Mouse (Mus musculus) heart, embryonic 12.5 days (tissue): ENCODE results near the gene Eif4g1. TPM values are rescaled to one million over a fixed set of nuclear protein-coding genes. Genes with fewer than 3 reads are reported as not detected.

Experiments used
- ATAC-seq: fragments of 200-750 bp; cut with Nextera tagmentation; 2 replicates; pipeline ENCODE4 v1.8.0; 2017; ENCODE audit warnings: moderate TSS enrichment, moderate library complexity; ENCODE audit not compliant: insufficient number of reproducible peaks, low FRiP score
- H3K27ac ChIP-seq: fragments of 300-500 bp; sonication (generic); 2 replicates; pipeline ENCODE4 v1.5.1; 2016; ENCODE audit warnings: mild to moderate bottlenecking, moderate library complexity; ENCODE audit not compliant: poor library complexity, severe bottlenecking
- H3K27me3 ChIP-seq: fragments of 300-500 bp; sonication (generic); replicated peaks from 2 replicates; pipeline ENCODE4 v1.6.1; 2016; ENCODE audit warnings: mild to moderate bottlenecking, moderate library complexity
- H3K36me3 ChIP-seq: fragments of 300-500 bp; sonication (generic); 2 replicates; pipeline ENCODE4 v1.6.1; 2016; ENCODE audit warnings: mild to moderate bottlenecking, moderate library complexity
- H3K4me1 ChIP-seq: fragments of 300-500 bp; sonication (generic); replicated peaks from 2 replicates; pipeline ENCODE4 v1.6.1; 2016; ENCODE audit warnings: mild to moderate bottlenecking
- H3K4me2 ChIP-seq: fragments of 300-500 bp; sonication (generic); 2 replicates; pipeline ENCODE4 v1.6.1; 2016; ENCODE audit warnings: mild to moderate bottlenecking, moderate library complexity
- H3K4me3 ChIP-seq: fragments of 300-500 bp; sonication (generic); 2 replicates; pipeline ENCODE4 v1.5.1; 2016; ENCODE audit warnings: mild to moderate bottlenecking
- H3K9ac ChIP-seq: fragments of 300-500 bp; sonication (generic); 2 replicates; pipeline ENCODE4 v1.6.1; 2016; ENCODE audit warnings: mild to moderate bottlenecking, moderate library complexity
- H3K9me3 ChIP-seq: fragments of 300-500 bp; sonication (generic); replicated peaks from 2 replicates; pipeline ENCODE4 v1.6.1; 2016; ENCODE audit warnings: mild to moderate bottlenecking, moderate library complexity
- WGBS: fragments of 180-500 bp; shearing (Covaris S2); methylation state at CpG from one replicate; pipeline ENCODE4 v1.1.7; 2016; 5-methylcytosine and 5-hydroxymethylcytosine counted together
- polyA plus RNA-seq: library from polyadenylated mRNA; unstranded; fragments of >200 nt; fragmentation: Nextera tagmentation; extraction: Ambion mirVana; gene quantifications from 2 replicates; pipeline ENCODE4 v1.2.1, GENCODE M21; 2016

The Eif4g1 gene
- polyA plus RNA-seq, 1 experiment from 2014 or later: 169 TPM

DNA sequence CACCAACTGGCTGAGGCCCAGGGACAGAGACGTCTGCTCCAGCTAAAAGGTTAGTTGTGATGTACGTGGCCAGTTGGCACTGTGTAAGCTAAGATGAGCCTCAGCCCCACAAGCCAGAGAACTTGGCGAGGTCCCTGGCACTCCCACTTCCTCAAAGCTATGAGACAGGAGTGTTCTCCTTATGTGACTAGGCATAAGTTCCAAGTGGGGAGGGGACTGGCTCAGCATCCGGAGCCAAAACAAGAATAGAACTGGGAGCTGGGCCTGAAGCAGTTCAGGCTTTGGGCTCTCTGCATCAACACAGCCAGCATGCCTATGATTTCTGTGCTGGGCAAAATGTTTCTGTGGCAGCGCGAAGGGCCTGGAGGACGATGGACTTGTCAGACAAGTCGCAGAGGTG is 26.7 kb downstream of the Eif4g1 start:
- Histone ChIP-seq H3K27ac (peak overlapping the region; percentile 6; the same call in 1 of the 2 replicates), H3K9ac (no peak overlapping the region), H3K4me1 (peaks cover 37% of the 10 kb centered on the region), H3K27me3 (0 out of 2 replicates have a peak, but pooled peaks cover 5% of the 10 kb centered on the region), H3K4me3 (no peak overlapping the region), H3K4me2 (0 out of 2 replicates have a peak overlapping the region, but pooled peaks have one; percentile 72), H3K36me3 (peaks cover 28% of the 10 kb centered on the region), H3K9me3 (no peaks in the 10 kb centered on the region)
- 69% methylated on average over 8 of the region's 8 CpGs for WGBS
- ATAC-seq: no peak

DNA sequence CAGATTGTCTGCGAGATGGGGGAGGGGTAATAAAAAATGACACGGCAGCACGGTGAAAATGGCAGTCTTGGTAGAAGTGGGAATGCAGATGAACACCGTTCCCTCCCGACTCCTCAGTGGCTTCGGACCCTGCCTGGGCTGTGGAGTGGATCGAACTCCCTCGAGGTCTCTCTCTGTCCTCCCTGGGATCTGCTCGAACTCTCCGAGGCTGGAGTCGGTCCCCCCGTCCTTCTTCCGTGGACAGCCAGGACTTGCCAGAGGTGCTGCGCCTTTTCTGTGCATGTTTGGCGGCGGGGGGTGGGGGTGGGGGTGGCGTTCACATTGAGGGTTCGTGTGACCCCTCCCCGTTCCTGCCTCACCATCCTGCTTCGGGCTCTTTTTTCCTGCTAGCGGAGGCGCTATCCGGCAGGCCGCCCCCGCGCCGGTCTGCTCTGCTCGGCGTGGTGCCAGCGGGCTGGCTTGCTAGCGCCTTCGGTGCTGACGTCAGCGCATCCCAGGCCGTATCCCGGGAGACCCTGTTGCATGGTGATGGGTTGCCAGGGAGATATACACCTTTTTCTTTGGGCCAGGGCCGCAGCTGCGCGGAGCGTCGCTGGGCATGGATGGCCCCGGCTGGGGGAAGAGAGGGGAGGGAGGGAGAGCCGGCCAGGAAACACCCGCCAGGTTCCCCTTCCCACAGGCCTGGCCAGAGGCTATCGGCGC is 27.7 kb downstream of the Eif4g1 start:
- Histone ChIP-seq H3K4me3 (peak overlapping the region; percentile 39), H3K9ac (peak overlapping the region; percentile 62), H3K4me2 (peak overlapping the region; percentile 72), H3K4me1 (peaks cover 37% of the 10 kb centered on the region), H3K27ac (no peak overlapping the region), H3K9me3 (no peaks in the 10 kb centered on the region), H3K27me3 (0 out of 2 replicates have a peak, but pooled peaks cover 5% of the 10 kb centered on the region), H3K36me3 (peaks cover 21% of the 10 kb centered on the region)
- peak; percentile 63 for ATAC-seq
- 4% methylated on average over 44 of the region's 46 CpGs for WGBS

DNA sequence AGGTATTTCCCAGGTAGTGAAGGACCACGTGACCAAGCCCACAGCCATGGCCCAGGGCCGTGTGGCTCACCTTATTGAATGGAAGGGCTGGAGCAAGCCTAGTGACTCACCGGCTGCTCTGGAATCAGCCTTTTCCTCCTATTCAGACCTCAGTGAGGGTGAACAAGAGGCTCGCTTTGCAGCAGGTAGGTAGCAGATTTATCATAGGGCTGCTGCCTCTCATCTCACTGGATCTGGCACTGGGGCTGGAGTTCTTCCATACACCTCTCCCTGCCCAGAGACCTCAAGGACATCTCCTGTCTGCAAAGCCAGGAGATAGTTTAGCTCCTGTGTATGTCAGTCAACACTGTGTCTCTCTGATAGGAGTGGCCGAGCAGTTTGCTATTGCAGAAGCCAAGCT is 31.2 kb downstream of the Eif4g1 start:
- WGBS: 60% methylated on average over 5 of the region's 5 CpGs
- H3K4me2 ChIP-seq: no peak overlapping the region
- 0 out of 2 replicates have a peak, but pooled peaks cover 7% of the 10 kb centered on the region for H3K36me3 ChIP-seq
- ATAC-seq: no peak
- no peak overlapping the region for H3K9ac ChIP-seq
- no peak overlapping the region for H3K27ac ChIP-seq
- H3K4me3 ChIP-seq: no peak overlapping the region
- 0 out of 2 replicates have a peak, but pooled peaks cover 5% of the 10 kb centered on the region for H3K27me3 ChIP-seq
- peaks cover 39% of the 10 kb centered on the region for H3K4me1 ChIP-seq
- no peaks in the 10 kb centered on the region for H3K9me3 ChIP-seq

DNA sequence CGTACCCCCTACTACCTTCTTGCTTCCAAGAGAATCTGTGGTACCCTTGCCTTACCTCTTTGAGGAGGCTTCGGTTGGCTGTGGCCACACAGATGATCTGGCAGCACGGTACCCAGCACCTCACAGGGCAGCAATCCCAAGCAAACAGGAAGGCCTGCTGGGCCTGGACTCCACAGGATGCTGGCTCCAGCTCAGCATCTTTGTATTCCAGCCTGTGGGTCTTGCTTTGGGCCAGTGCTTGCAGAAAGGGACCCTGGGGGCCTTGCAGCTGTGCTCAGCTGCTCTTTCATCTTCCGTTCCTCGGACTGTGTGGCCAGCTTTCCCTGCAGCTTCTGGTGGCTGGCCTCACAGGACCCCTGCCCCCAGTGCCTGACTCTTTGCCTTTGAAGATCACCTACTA is 31.9 kb downstream of the Eif4g1 start:
- WGBS: 53% methylated on average over 5 of the region's 5 CpGs
- Histone ChIP-seq H3K9me3 (no peaks in the 10 kb centered on the region), H3K9ac (no peak overlapping the region), H3K4me3 (no peak overlapping the region), H3K27me3 (0 out of 2 replicates have a peak, but pooled peaks cover 5% of the 10 kb centered on the region), H3K36me3 (0 out of 2 replicates have a peak, but pooled peaks cover 7% of the 10 kb centered on the region), H3K27ac (no peak overlapping the region), H3K4me2 (no peak overlapping the region), H3K4me1 (peaks cover 34% of the 10 kb centered on the region)
- no peak for ATAC-seq

DNA sequence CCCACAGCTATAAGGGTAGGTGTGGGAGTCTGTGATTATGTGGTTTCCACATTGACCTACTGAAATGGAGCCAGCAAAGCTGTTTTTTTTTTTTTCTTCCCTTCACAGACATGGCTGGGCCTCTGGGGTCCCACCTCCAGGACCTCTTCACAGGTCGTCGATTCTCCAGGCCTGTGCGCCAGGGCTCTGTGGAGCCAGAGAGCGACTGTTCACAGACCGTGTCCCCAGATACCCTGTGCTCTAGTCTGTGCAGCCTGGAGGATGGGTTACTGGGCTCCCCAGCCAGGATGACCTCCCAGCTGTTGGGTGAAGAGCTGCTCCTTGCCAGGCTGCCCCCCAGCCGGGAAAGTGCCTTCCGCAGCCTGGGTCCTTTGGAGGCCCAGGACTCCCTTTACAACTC is 33.2 kb downstream of the Eif4g1 start:
- peaks cover 21% of the 10 kb centered on the region for H3K4me1 ChIP-seq
- no peaks in the 10 kb centered on the region for H3K9me3 ChIP-seq
- ATAC-seq: no peak
- WGBS: 59% methylated on average over 7 of the region's 7 CpGs
- H3K4me3 ChIP-seq: no peak overlapping the region
- no peak overlapping the region for H3K4me2 ChIP-seq
- H3K27ac ChIP-seq: no peak overlapping the region
- 0 out of 2 replicates have a peak, but pooled peaks cover under 1% of the 10 kb centered on the region for H3K27me3 ChIP-seq
- H3K36me3 ChIP-seq: peaks cover 10% of the 10 kb centered on the region; the same call in 1 of the 2 replicates
- H3K9ac ChIP-seq: no peak overlapping the region

- H3K4me3 ChIP-seq: no peak overlapping the region
- H3K27ac ChIP-seq: no peak overlapping the region
- peaks cover 22% of the 10 kb centered on the region for H3K4me1 ChIP-seq
- H3K9ac ChIP-seq: no peak overlapping the region
- no peaks in the 10 kb centered on the region for H3K27me3 ChIP-seq
- no peak for ATAC-seq
- peaks cover 13% of the 10 kb centered on the region; the same call in 1 of the 2 replicates for H3K36me3 ChIP-seq
- H3K4me2 ChIP-seq: peak overlapping the region; percentile 20; the same call in 1 of the 2 replicates
- WGBS: 38% methylated on average over 12 of the region's 12 CpGs
- no peaks in the 10 kb centered on the region for H3K9me3 ChIP-seq
These were observed 33.8 kb downstream of the Eif4g1 start for GRCm38 (mm10) chr16:20701729-20702521.

DNA sequence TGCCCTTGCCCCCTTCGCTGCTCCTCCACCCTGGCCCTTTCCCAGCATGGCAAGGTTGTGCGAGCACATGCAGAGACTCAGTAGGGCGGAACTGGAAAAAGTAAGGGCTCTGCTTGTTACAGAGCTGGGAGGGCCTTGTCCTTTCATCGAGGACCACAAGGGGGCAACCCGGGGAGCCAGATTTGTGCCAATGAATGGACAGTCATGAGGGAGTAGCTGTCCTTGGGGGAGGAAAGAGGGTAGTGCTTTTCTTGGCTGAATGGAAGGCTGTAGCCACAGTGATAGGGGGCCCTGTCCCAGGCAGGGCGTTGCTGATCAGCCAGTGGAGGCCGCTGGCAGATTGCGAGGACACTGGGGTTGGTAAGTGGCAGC is 34.4 kb downstream of the Eif4g1 start:
- WGBS: 3% methylated on average over 8 of the region's 8 CpGs
- H3K9ac ChIP-seq: no peak overlapping the region
- H3K4me2 ChIP-seq: peak overlapping the region; percentile 20; the same call in 1 of the 2 replicates

DNA sequence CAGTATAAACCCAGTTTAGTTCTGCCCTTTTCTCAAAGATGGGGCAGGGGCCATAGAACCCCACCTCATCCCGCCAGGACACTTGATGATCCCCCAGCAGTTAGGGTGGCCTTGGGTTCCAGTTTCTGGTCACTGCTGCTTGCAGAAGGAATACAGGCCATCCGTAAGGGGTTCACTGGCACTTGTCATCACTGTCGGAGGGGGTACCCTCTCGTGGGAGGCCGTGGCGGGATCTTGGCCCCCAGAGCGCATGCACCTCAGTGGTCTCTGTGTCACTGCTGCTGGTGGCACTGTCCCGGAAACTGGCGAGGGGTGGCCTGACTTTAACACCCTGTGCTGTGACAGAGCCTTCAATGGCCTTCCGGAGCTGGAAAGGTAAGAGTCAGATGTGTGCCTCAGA is 35.0 kb downstream of the Eif4g1 start:
- WGBS: 89% methylated on average over 10 of the region's 10 CpGs
- Histone ChIP-seq H3K4me2 (no peak overlapping the region), H3K27ac (no peak overlapping the region), H3K9me3 (no peaks in the 10 kb centered on the region), H3K4me3 (no peak overlapping the region), H3K4me1 (peaks cover 24% of the 10 kb centered on the region), H3K36me3 (peaks cover 25% of the 10 kb centered on the region), H3K27me3 (no peaks in the 10 kb centered on the region), H3K9ac (no peak overlapping the region)
- no peak for ATAC-seq

More for the DNA sequence above, 34.4 kb downstream of the Eif4g1 start:
- Histone ChIP-seq H3K4me3 (no peak overlapping the region), H3K27ac (no peak overlapping the region), H3K9me3 (no peaks in the 10 kb centered on the region), H3K27me3 (no peaks in the 10 kb centered on the region), H3K36me3 (peaks cover 19% of the 10 kb centered on the region), H3K4me1 (peaks cover 24% of the 10 kb centered on the region)
- ATAC-seq: peak; percentile 71

DNA sequence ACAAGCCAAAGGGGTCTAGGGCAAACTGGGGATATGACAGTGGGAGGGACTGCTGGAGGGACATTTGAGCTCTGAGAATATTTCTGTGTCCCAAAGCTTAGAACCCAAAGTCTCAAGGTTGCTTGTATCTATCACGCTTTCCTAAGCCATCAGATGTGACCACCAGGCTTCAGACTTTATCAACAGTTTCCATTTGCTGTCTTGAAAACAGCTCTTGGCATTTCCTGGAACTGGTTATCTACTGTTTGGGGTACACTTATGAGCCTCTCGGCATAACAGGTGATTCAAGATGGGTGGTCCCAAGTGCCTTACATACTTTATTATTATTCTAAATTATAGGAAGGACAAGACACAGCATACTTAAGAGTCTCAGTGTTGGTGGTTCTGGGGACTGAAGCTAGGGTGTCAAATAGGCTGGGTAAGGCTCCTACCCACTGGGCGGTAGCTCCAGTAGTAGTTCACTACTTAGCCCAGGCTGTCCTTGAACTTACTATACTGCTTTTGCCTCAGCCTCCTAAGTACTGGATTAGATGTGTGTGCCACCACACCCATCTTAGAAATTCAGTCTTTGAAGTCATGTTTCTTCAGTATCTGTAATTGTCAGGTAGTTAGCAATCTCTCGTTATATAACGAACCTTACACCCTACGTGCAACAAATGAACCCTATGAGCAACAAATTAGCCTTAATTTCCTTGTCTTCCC is 35.7 kb downstream of the Eif4g1 start:
- H3K4me2 ChIP-seq: no peak overlapping the region
- ATAC-seq: no peak
- no peaks in the 10 kb centered on the region for H3K27me3 ChIP-seq
- peaks cover 28% of the 10 kb centered on the region for H3K36me3 ChIP-seq
- H3K27ac ChIP-seq: no peak overlapping the region
- H3K4me1 ChIP-seq: peaks cover 24% of the 10 kb centered on the region
- H3K9ac ChIP-seq: no peak overlapping the region
- H3K9me3 ChIP-seq: no peaks in the 10 kb centered on the region
- H3K4me3 ChIP-seq: no peak overlapping the region
- WGBS: 80% methylated on average over 6 of the region's 6 CpGs

GRCm38 (mm10) chr16:20705786-20706185 is 37.7 kb downstream of the Eif4g1 start:
- no peak overlapping the region for H3K27ac ChIP-seq
- H3K9ac ChIP-seq: no peak overlapping the region
- WGBS: 75% methylated on average over 3 of the region's 3 CpGs
- H3K4me1 ChIP-seq: peaks cover 24% of the 10 kb centered on the region
- ATAC-seq: no peak
- no peaks in the 10 kb centered on the region for H3K9me3 ChIP-seq
- no peaks in the 10 kb centered on the region for H3K27me3 ChIP-seq
- no peak overlapping the region for H3K4me2 ChIP-seq
- no peak overlapping the region for H3K4me3 ChIP-seq
- peaks cover 34% of the 10 kb centered on the region for H3K36me3 ChIP-seq
